Mouse (Mus musculus) MEL (cell line): Measurements from ENCODE around the gene Olfr623.

ENCODE experiments used
- CTCF ChIP-seq, 3 experiments: IDR thresholded peaks in 2 of 3; conservative IDR thresholded peaks in 1 of 3; 2 replicates each; pipeline ENCODE4 v1.5.1; 2011 to 2012; ENCODE audit warnings: low read length in 3 of 3, low read depth in 2 of 3, mild to moderate bottlenecking in 2 of 3, improper control_type of control experiment in 1 of 3, inconsistent platforms in 1 of 3, mixed read lengths in 1 of 3, moderate library complexity in 1 of 3; ENCODE audit not compliant: control insufficient read depth in 1 of 3, insufficient read depth in 1 of 3, poor library complexity in 1 of 3, severe bottlenecking in 1 of 3
- GABPA ChIP-seq: IDR thresholded peaks from 2 replicates; pipeline ENCODE4 v1.6.1; 2012; ENCODE audit warnings: low read depth, mild to moderate bottlenecking, inconsistent platforms, low read length, improper control_type of control experiment, moderate library complexity
- JUND ChIP-seq: IDR thresholded peaks from 2 replicates; pipeline ENCODE4 v1.6.1; 2011; ENCODE audit warnings: low read depth, mild to moderate bottlenecking, improper control_type of control experiment, low read length
- MXI1 ChIP-seq: IDR thresholded peaks from 2 replicates; pipeline ENCODE4 v1.6.1; 2011; ENCODE audit warnings: mild to moderate bottlenecking, low read depth, low read length, improper control_type of control experiment
- POLR2A ChIP-seq, 2 experiments: IDR thresholded peaks; 2 replicates each; pipeline ENCODE4 v1.6.1; 2011 to 2012; ENCODE audit warnings: low read length in 2 of 2, mild to moderate bottlenecking in 2 of 2, control low read depth in 1 of 2, improper control_type of control experiment in 1 of 2, low read depth in 1 of 2, moderate library complexity in 1 of 2; ENCODE audit not compliant: control insufficient read depth in 1 of 2, insufficient read depth in 1 of 2, poor library complexity in 1 of 2
- TBP ChIP-seq: IDR thresholded peaks from 2 replicates; pipeline ENCODE4 v1.8.0; 2011; ENCODE audit warnings: low read depth, low read length, improper control_type of control experiment
- USF1 ChIP-seq: IDR thresholded peaks from 2 replicates; pipeline ENCODE4 v1.6.1; 2014; ENCODE audit warnings: low read depth, mild to moderate bottlenecking, inconsistent platforms, low read length, improper control_type of control experiment, moderate library complexity
- USF2 ChIP-seq, 2 experiments: IDR thresholded peaks; 2 replicates each; pipeline ENCODE4 v1.6.1; 2011 to 2012; ENCODE audit warnings: improper control_type of control experiment in 2 of 2, low read length in 2 of 2, borderline replicate concordance in 1 of 2, inconsistent platforms in 1 of 2, low read depth in 1 of 2, mild to moderate bottlenecking in 1 of 2; ENCODE audit not compliant: insufficient read depth in 1 of 2

GRCm38 (mm10) chr7:103636795-103637194 lies 26.7 kb downstream of the Olfr623 start:
- TF ChIP-seq MXI1: no peak
- TF ChIP-seq USF1: no peak
- TF ChIP-seq GABPA: no peak
- no peak for TF ChIP-seq TBP
- no peak for TF ChIP-seq POLR2A (IDR thresholded peaks at IDR 0.05; ENCODE audit: control insufficient read depth in 1 of 2, insufficient read depth in 1 of 2, low read depth in 1 of 2, low read length in 2 of 2, poor library complexity in 1 of 2)
- no peak for TF ChIP-seq USF2 (IDR thresholded peaks at IDR 0.05; ENCODE audit: borderline replicate concordance in 1 of 2, insufficient read depth in 1 of 2, low read depth in 1 of 2, low read length in 2 of 2)
- no peak for TF ChIP-seq CTCF (IDR thresholded peaks at IDR 0.05 in 2 of 3, conservative IDR thresholded peaks at IDR 0.05 in 1 of 3; ENCODE audit: control insufficient read depth in 1 of 3, insufficient read depth in 1 of 3, low read depth in 2 of 3, low read length in 3 of 3, poor library complexity in 1 of 3, severe bottlenecking in 1 of 3)
- no peak for TF ChIP-seq JUND
